Comparison of ENCODE assay signal across 22 mouse cellular contexts in genomic region chr16:26095696-26096284, GRCm38 (mm10). TPM values are rescaled to one million over a fixed set of nuclear protein-coding genes. Genes with fewer than 3 reads are reported as not detected.
DNase-seq lines count a peak whose midpoint lies in the region; ATAC-seq and TF ChIP-seq lines count a peak whose summit lies in the region.
"Had no signal": no experiment of that assay in that cellular context is flagged by ENCODE, and none has a peak within 500 bp of the region (broad histone marks: within the 10 kb centered on the region; RNA-seq: fewer than 3 reads in every experiment).

No protein-coding gene starts in this region.

- H3K9me3 ChIP-seq in embryonic facial prominence, embryonic 14.5 days (ENCODE audit: control insufficient read depth, low read length), result 0 out of 2 replicates have a peak, but pooled peaks cover under 1% of the 10 kb centered on the region
- H3K9me3 ChIP-seq in embryonic facial prominence, embryonic 10.5 days, result no peaks in the 10 kb centered on the region
- no peaks in the 10 kb centered on the region for H3K9me3 ChIP-seq in lung, embryonic 14.5 days (ENCODE audit: low read depth, low read length)
- H3K9me3 ChIP-seq: forebrain, embryonic 10.5 days; limb, embryonic 10.5 days; midbrain, embryonic 10.5 days had no signal

- DNase-seq in embryonic facial prominence, embryonic 14.5 days (ENCODE audit: low spot score), result peak; percentile 31
- DNase-seq in embryonic facial prominence, embryonic 10.5 days (ENCODE audit: low spot score), result no peak
- peak; percentile 66 for DNase-seq in kidney, adult 9 months
- no peak for DNase-seq in kidney, adult 11 months
- DNase-seq in lung, embryonic 14.5 days, result peak; percentile 82
- peak; percentile 69 for DNase-seq in lung, postnatal 36 days
- DNase-seq in left cerebral cortex, postnatal 4 days, result no peak
- no peak for DNase-seq in embryo, embryonic 11 days
- DNase-seq: adrenal gland, postnatal 25 days; cerebellum, adult 11 months; cerebellum, postnatal 10 days; forebrain, postnatal 0 days; gastrocnemius, adult 2 months; layer of hippocampus, adult 9-11 months; liver, postnatal 0 days; retina, postnatal 1 day; thymus, postnatal 36 days had no signal

- intact Hi-C loops in left cerebral cortex, postnatal 4 days (cut with DNase I), result no loop called here

- H3K27ac ChIP-seq in embryonic facial prominence, embryonic 14.5 days (replicated peaks; ENCODE audit: low read depth, low read length), result no peak overlapping the region
- H3K27ac ChIP-seq in embryonic facial prominence, embryonic 10.5 days (replicated peaks), result no peak overlapping the region
- H3K27ac ChIP-seq in lung, embryonic 14.5 days (ENCODE audit: low read depth), result peak overlapping the region; percentile 88
- H3K27ac ChIP-seq: forebrain, embryonic 10.5 days; left cerebral cortex, adult 2 months; limb, embryonic 10.5 days; midbrain, embryonic 10.5 days had no signal

- 67% methylated on average over 7 of the region's 7 CpGs for WGBS in embryonic facial prominence, embryonic 14.5 days
- 78% methylated on average over 7 of the region's 7 CpGs for WGBS in embryonic facial prominence, embryonic 10.5 days
- WGBS in lung, embryonic 14.5 days, result 41% methylated on average over 7 of the region's 7 CpGs

- H3K9ac ChIP-seq in embryonic facial prominence, embryonic 14.5 days (ENCODE audit: low read depth, low read length), result no peak overlapping the region; the same call in 1 of the 2 replicates
- peak overlapping the region; percentile 16; the same call in 1 of the 2 replicates for H3K9ac ChIP-seq in lung, embryonic 14.5 days
- H3K9ac ChIP-seq: forebrain, postnatal 0 days; liver, postnatal 0 days had no signal

- H3K27me3 ChIP-seq in embryonic facial prominence, embryonic 14.5 days (replicated peaks; ENCODE audit: control insufficient read depth, insufficient read depth, low read length), result no peaks in the 10 kb centered on the region
- H3K27me3 ChIP-seq in embryonic facial prominence, embryonic 10.5 days (replicated peaks; ENCODE audit: low read depth, poor library complexity, severe bottlenecking), result no peaks in the 10 kb centered on the region
- H3K27me3 ChIP-seq in lung, embryonic 14.5 days (ENCODE audit: insufficient read depth, low read length), result no peaks in the 10 kb centered on the region

- no peak for ATAC-seq in embryonic facial prominence, embryonic 14.5 days (ENCODE audit: low read depth)
- peak; percentile 95 for ATAC-seq in lung, embryonic 14.5 days (ENCODE audit: insufficient read depth)
- ATAC-seq: forebrain, postnatal 0 days; liver, postnatal 0 days had no signal

- H3K4me2 ChIP-seq in embryonic facial prominence, embryonic 14.5 days (ENCODE audit: low read depth, low read length), result no peak overlapping the region
- peak overlapping the region; percentile 42 for H3K4me2 ChIP-seq in lung, embryonic 14.5 days

- TF ChIP-seq CTCF in lung, embryonic 14.5 days (IDR thresholded peaks at IDR 0.05; ENCODE audit: low read depth), result no peak

- H3K4me1 ChIP-seq in embryonic facial prominence, embryonic 14.5 days (ENCODE audit: control insufficient read depth, insufficient read depth, low read length), result peaks cover 6% of the 10 kb centered on the region; the same call in 1 of the 2 replicates
- H3K4me1 ChIP-seq in embryonic facial prominence, embryonic 10.5 days, result peaks cover 10% of the 10 kb centered on the region; the same call in 1 of the 2 replicates
- no peaks in the 10 kb centered on the region; the same call in 1 of the 2 replicates for H3K4me1 ChIP-seq in lung, embryonic 14.5 days (ENCODE audit: insufficient read depth)

- H3K36me3 ChIP-seq in embryonic facial prominence, embryonic 14.5 days (ENCODE audit: control insufficient read depth, insufficient read depth, low read length), result no peaks in the 10 kb centered on the region
- H3K36me3 ChIP-seq in embryonic facial prominence, embryonic 10.5 days (replicated peaks), result no peaks in the 10 kb centered on the region
- no peaks in the 10 kb centered on the region for H3K36me3 ChIP-seq in lung, embryonic 14.5 days (ENCODE audit: insufficient read depth)
- H3K36me3 ChIP-seq: forebrain, embryonic 10.5 days; limb, embryonic 10.5 days; midbrain, embryonic 10.5 days had no signal

- H3K4me3 ChIP-seq in embryonic facial prominence, embryonic 14.5 days (ENCODE audit: low read depth, low read length), result no peak overlapping the region
- no peak overlapping the region for H3K4me3 ChIP-seq in embryonic facial prominence, embryonic 10.5 days
- H3K4me3 ChIP-seq in lung, embryonic 14.5 days (ENCODE audit: low read depth, low read length), result no peak overlapping the region
- H3K4me3 ChIP-seq: forebrain, embryonic 10.5 days; gastrocnemius, adult 2 months; left cerebral cortex, adult 2 months; limb, embryonic 10.5 days; midbrain, embryonic 10.5 days had no signal

RNA-seq across cellular contexts. Expression of gene P3h2, which starts 9.8 kb away (rescaled TPM):
- polyA plus RNA-seq in embryonic facial prominence, embryonic 14.5 days (2014; fragmentation: Nextera tagmentation; extraction: Ambion mirVana), result 9.8 and 10.3 TPM in 2 replicates
- polyA plus RNA-seq in embryonic facial prominence, embryonic 10.5 days (2016; fragmentation: Nextera tagmentation; extraction: Ambion mirVana), result 3.4 and 3.7 TPM in 2 replicates
- 9.1 and 9.3 TPM in 2 replicates for polyA plus RNA-seq in lung, embryonic 14.5 days (2014; fragmentation: Nextera tagmentation; extraction: Ambion mirVana)
- total RNA-seq in left cerebral cortex, postnatal 4 days (2021), result 1 to 10 TPM; 1.8 to 2.5 TPM
- total RNA-seq: monocyte, adult 5-6 weeks had no signal

Comparison
In these comparisons a context has a peak if more than half of its experiments do, and no peak if none do; other contexts are left out.
1. DNase-seq: peak in embryonic facial prominence, embryonic 14.5 days (single experiment), kidney, adult 9 months (single experiment), lung, embryonic 14.5 days (single experiment) and lung, postnatal 36 days (single experiment); none in embryonic facial prominence, embryonic 10.5 days (single experiment), kidney, adult 11 months (single experiment), left cerebral cortex, postnatal 4 days (single experiment) and embryo, embryonic 11 days (single experiment).